Mouse (Mus musculus): Measurements from ENCODE around the gene Cracr2b. TPM values are rescaled to one million over a fixed set of nuclear protein-coding genes. Genes with fewer than 3 reads are reported as not detected.
A peak's percentile ranks its signal among the peaks of the same experiment; 100 is the strongest.
"Not testable (repeated sequence)": the region's sequence is repeated elsewhere in the genome, so short reads cannot be mapped to it uniquely, and the experiment has no call there.

The Cracr2b gene
- polyA plus RNA-seq, 1 experiment from 2014 or later: 6.9 TPM

DNA sequence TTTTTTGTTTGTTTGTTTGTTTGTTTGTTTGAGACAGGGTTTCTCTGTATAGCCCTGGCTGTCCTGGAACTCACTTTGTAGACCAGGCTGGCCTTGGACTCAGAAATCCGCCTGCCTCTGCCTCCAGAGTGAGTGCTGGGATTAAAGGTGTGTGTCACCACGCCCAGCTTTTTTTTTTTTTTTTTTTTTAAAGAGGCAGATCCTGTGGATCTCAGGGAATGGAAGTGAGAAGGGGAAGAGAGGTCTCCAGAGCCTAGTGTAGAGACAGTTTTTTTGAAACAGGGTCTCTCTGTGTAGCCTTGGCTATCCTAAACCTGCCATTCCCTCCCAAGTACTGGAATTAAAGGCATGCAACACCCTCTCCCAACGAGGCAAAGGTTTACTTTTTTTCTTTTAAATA is 14.5 kb upstream of the Cracr2b start:
- H3K9me3 ChIP-seq; H3K9ac ChIP-seq; ATAC-seq (ENCODE audit: low FRiP score); H3K27ac ChIP-seq; H3K4me3 ChIP-seq; H3K27me3 ChIP-seq: not testable (repeated sequence)
- Histone ChIP-seq H3K4me2 (peak overlapping the region; percentile 52), H3K36me3 (peaks cover 25% of the 10 kb centered on the region), H3K4me1 (replicated peaks) (peaks cover 35% of the 10 kb centered on the region)
- 90% methylated on average over 3 of the region's 3 CpGs for WGBS

DNA sequence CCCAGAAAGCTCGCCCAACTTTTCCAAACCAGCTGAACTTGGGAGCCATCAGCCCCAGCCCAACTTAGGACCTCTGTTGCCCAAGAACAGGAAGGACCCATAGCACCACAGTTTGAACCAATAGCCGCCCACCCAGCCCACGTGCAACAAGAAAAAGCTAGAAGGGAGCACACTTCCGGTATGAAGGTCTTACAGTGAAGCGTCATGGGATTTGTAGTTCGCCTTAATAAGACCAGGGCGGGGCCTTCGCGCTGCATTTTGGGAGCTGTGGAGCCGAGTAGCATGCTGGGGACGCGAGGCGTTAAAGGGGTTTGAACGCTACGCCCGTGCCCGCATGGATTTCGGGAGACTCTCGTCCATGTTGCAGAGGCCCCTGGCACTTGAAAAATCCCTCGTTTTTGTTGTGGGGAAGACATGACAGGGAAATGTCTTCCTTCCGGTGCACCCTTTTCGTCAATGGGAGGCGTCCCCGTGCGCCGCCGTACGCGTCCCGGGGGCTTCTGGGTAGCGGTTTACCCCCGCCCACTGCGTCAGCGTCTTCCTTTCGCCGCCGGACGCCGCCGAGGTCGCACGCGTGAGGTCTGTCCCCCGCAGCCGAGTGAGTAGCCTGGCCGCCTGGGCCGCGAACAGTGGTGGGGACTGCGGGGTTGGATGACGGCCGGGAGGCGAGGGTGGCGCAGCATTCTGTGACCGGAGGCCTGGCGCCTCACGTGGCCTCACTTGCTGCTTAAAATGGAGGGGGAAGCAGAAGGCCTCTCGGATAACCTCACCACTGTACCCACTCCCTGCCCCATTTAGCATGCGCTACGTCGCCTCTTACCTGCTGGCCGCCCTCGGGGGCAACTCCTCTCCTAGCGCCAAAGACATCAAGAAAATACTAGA is 13.5 kb upstream of the Cracr2b start, which contains the start of gene Rplp2:
Gene Rplp2 (plus strand): TSS at position 261 of the 882 bp plus-strand sequence.
- H3K4me3 ChIP-seq: peak within 1 kb of the TSS; percentile 86
- H3K27me3 ChIP-seq: no peaks in the 10 kb centered on the region
- H3K4me1 ChIP-seq (replicated peaks): peaks cover 33% of the 10 kb centered on the region
- H3K27ac ChIP-seq: peak within 1 kb of the TSS; percentile 96
- under 1% methylated on average over 63 of the region's 63 CpGs for WGBS
- ATAC-seq (ENCODE audit: low FRiP score): peak; percentile 94
- H3K9ac ChIP-seq: peak within 1 kb of the TSS; percentile 94
- H3K36me3 ChIP-seq: peaks cover 35% of the 10 kb centered on the region
- H3K9me3 ChIP-seq: no peaks in the 10 kb centered on the region
- peak within 1 kb of the TSS; percentile 79 for H3K4me2 ChIP-seq

DNA sequence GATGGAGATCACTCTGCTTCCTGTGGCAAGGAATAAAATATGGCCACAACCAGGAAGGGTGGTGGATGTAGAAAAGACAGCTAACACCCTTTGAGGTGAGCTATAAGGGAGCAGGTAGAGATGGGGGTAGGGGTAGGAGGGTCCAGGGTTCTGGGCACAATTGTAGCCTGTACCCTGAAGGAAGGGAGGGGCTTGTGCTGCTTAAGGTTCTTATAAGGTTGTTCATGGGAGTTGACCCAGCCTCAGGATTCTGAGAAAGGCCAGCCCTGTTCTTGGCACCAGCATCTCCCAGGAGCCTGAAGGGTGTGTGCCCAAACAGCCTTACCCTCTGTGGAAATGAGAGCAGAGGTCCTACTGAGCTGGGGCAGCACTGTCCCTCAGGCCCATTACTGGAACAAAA is 9.0 kb upstream of the Cracr2b start:
- no peak for ATAC-seq (ENCODE audit: low FRiP score)
- Histone ChIP-seq H3K4me3 (no peak overlapping the region), H3K27ac (no peak overlapping the region), H3K36me3 (peaks cover 35% of the 10 kb centered on the region), H3K4me2 (no peak overlapping the region), H3K9me3 (no peaks in the 10 kb centered on the region), H3K4me1 (replicated peaks) (peaks cover 38% of the 10 kb centered on the region), H3K9ac (no peak overlapping the region), H3K27me3 (0 out of 2 replicates have a peak, but pooled peaks cover 3% of the 10 kb centered on the region)

DNA sequence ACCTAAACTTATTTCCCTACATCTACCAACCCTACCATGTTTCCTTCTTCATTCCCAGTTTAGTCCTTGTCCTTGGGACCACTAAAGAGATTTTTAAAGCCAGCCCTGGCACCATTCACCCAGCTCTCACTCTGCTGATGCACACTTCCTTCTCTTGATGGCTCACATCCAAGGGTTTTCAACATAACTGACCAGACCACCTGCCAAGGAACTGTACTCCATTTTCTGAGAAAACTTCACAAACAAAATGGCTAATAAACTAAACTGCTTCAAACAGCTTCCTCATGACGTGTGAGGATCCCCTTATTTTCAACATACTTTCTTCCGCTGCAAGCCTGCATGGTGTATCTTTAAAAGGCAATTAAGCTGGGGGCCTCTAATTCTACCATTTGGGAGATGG is 7.3 kb upstream of the Cracr2b start:
- Histone ChIP-seq H3K4me3 (no peak overlapping the region), H3K27ac (no peak overlapping the region), H3K9me3 (no peaks in the 10 kb centered on the region), H3K27me3 (0 out of 2 replicates have a peak, but pooled peaks cover 6% of the 10 kb centered on the region), H3K4me2 (no peak overlapping the region), H3K9ac (no peak overlapping the region), H3K36me3 (peaks cover 47% of the 10 kb centered on the region), H3K4me1 (replicated peaks) (peaks cover 32% of the 10 kb centered on the region)
- ATAC-seq (ENCODE audit: low FRiP score): no peak
- WGBS: 80% methylated on average over 2 of the region's 2 CpGs

DNA sequence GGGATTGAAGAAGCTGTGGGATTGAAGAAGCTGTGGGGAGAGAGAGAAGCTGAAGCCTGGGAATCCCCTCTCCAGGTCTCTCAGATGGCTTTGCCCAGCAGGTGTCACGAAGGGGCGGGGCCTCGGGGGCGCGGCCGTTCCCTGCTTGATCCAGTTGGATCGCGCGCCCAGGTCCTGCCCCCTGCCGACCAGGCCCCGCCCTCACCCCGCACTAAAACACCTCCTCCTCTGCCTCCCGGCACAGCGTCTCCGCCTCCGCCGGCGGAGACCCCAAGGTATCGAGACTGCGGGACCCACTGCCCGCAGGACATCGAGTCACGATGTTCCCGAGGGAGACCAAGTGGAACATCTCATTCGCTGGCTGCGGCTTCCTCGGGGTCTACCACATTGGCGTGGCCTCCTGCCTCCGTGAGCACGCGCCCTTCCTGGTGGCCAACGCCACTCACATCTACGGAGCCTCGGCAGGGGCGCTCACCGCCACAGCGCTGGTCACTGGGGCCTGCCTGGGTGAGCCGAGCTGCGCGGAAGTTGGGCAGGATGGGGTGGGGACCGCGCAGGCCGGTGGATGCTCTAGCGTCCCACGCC is 5.8 kb upstream of the Cracr2b start, which contains the start of gene Pnpla2:
Gene Pnpla2 (plus strand): TSS at position 232 of the 585 bp plus-strand sequence.
- H3K36me3 ChIP-seq: peaks cover 47% of the 10 kb centered on the region

DNA sequence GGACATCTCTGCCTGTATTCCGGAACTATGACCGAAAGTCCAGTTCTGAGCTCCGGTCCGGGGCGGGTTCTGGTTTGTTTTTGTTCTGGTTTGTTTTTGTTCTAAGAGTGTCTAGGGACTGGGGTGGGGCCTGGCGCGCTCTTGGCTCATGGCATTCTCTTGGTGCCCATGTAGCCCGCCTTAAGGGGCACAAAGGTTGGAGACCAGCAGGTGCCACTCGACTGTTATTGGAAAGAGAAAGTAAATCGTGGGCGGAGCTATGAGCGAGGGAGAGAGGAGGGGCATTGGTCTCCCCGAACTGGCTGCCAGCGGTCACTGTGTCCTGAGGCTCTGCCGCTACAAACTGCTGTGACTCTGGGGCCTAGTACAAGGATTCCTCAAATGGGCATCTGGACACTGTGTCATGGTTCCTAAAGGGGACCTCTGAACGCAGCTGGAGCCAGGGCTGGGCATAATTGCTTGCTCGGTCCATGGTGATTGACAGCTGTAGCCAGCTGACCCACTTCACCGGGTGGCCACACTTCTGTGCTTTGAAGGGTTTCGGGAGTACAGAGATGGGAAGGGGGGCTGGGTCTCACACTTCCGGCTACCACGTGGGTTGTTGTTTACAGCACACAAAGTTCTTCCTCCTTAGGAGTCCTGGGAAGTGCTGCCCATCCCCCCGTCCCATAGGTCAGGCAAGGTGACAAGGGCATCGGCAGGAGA is 5.1 kb upstream of the Cracr2b start:
- Histone ChIP-seq H3K4me2 (peak overlapping the region; percentile 93), H3K9ac (peak overlapping the region; percentile 85), H3K4me3 (peak overlapping the region; percentile 70), H3K36me3 (peaks cover 40% of the 10 kb centered on the region), H3K27ac (peak overlapping the region; percentile 70), H3K4me1 (replicated peaks) (peaks cover 25% of the 10 kb centered on the region), H3K27me3 (peaks cover 27% of the 10 kb centered on the region), H3K9me3 (no peaks in the 10 kb centered on the region)
- peak; percentile 44 for ATAC-seq (ENCODE audit: low FRiP score)
- whole genome bisulfite sequencing: 2% methylated on average over 23 of the region's 23 CpGs

More for the DNA sequence above, 5.8 kb upstream of the Cracr2b start, which contains the start of gene Pnpla2:
- under 1% methylated on average over 45 of the region's 45 CpGs for WGBS
- Histone ChIP-seq H3K27ac (peak within 1 kb of the TSS; percentile 70), H3K27me3 (peaks cover 20% of the 10 kb centered on the region), H3K9me3 (no peaks in the 10 kb centered on the region), H3K4me2 (peak within 1 kb of the TSS; percentile 93), H3K9ac (peak within 1 kb of the TSS; percentile 85), H3K4me3 (peak within 1 kb of the TSS; percentile 70), H3K4me1 (replicated peaks) (peaks cover 25% of the 10 kb centered on the region)
- peak; percentile 82 for ATAC-seq (ENCODE audit: low FRiP score)

DNA sequence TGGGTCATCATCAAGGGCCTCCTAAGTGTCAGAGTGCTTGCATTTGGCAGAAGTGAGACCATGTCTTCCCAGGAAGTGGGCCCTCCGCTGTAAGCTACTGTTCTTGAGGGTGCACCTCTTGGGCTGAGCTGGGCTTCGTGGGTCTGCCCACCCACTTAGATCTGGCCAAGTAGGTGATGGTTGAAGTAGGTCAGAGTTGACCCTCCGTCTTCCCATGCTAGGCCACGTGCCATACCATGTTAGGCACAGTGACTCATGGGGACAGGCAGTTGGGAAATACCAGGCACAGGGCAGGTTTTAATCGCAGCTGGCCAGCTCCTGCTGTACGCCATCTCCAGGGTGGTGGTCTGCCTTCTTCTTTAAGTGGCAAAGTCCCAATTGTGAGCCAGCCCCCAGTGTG is 4.2 kb upstream of the Cracr2b start:
- H3K4me3 ChIP-seq: peak overlapping the region; percentile 70; the same call in 1 of the 2 replicates
- no peak for ATAC-seq (ENCODE audit: low FRiP score)
- peaks cover 30% of the 10 kb centered on the region for H3K36me3 ChIP-seq
- H3K9ac ChIP-seq: no peak overlapping the region
- no peaks in the 10 kb centered on the region for H3K9me3 ChIP-seq
- peak overlapping the region; percentile 93 for H3K4me2 ChIP-seq
- H3K27me3 ChIP-seq: peaks cover 37% of the 10 kb centered on the region
- H3K4me1 ChIP-seq (replicated peaks): peaks cover 29% of the 10 kb centered on the region
- no peak overlapping the region for H3K27ac ChIP-seq
- WGBS: 88% methylated on average over 6 of the region's 6 CpGs

DNA sequence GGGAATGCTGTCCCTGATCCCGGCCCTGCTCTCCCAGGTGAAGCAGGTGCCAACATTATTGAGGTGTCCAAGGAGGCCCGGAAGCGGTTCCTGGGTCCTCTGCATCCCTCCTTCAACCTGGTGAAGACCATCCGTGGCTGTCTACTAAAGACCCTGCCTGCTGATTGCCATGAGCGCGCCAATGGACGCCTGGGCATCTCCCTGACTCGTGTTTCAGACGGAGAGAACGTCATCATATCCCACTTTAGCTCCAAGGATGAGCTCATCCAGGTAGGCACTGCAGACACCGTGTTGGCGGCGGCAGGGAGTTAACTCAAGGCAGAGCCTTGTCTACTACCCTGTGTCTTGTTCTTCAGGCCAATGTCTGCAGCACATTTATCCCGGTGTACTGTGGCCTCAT is 3.7 kb upstream of the Cracr2b start:
- H3K4me2 ChIP-seq: no peak overlapping the region
- no peak overlapping the region for H3K27ac ChIP-seq
- no peak overlapping the region for H3K9ac ChIP-seq
- no peak overlapping the region for H3K4me3 ChIP-seq
- peaks cover 34% of the 10 kb centered on the region for H3K4me1 ChIP-seq (replicated peaks)
- ATAC-seq (ENCODE audit: low FRiP score): no peak
- peaks cover 42% of the 10 kb centered on the region for H3K27me3 ChIP-seq
- H3K9me3 ChIP-seq: no peaks in the 10 kb centered on the region
- WGBS: 96% methylated on average over 14 of the region's 14 CpGs
- H3K36me3 ChIP-seq: peaks cover 25% of the 10 kb centered on the region

DNA sequence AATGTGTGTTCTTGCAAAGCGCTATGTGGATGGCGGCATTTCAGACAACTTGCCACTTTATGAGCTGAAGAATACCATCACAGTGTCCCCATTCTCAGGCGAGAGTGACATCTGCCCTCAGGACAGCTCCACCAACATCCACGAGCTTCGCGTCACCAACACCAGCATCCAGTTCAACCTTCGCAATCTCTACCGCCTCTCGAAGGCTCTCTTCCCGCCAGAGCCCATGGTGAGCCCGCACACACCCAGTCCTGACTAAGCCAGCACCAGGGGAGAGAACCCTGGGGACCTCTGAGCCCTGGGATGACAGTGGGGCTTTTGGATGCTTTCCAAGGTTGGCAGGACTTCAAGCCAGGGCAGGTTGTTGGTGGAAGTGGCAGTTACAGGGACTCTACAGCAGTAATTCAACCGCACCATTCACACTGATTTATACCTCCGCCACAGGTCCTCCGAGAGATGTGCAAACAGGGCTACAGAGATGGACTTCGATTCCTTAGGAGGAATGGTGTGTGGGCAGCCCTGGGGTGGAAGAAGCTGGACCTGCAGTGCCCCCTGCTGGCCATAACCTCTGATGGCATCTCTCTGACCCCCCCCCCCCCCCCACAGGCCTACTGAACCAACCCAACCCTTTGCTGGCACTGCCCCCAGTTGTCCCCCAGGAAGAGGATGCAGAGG is 2.8 kb upstream of the Cracr2b start:
- peaks cover 51% of the 10 kb centered on the region for H3K27me3 ChIP-seq
- no peak overlapping the region for H3K27ac ChIP-seq
- H3K4me3 ChIP-seq: no peak overlapping the region
- 76% methylated on average over 15 of the region's 15 CpGs for WGBS
- ATAC-seq (ENCODE audit: low FRiP score): no peak
- peaks cover 24% of the 10 kb centered on the region for H3K36me3 ChIP-seq
- H3K9me3 ChIP-seq: no peaks in the 10 kb centered on the region
- H3K4me1 ChIP-seq (replicated peaks): peaks cover 35% of the 10 kb centered on the region
- no peak overlapping the region for H3K4me2 ChIP-seq
- no peak overlapping the region for H3K9ac ChIP-seq

DNA sequence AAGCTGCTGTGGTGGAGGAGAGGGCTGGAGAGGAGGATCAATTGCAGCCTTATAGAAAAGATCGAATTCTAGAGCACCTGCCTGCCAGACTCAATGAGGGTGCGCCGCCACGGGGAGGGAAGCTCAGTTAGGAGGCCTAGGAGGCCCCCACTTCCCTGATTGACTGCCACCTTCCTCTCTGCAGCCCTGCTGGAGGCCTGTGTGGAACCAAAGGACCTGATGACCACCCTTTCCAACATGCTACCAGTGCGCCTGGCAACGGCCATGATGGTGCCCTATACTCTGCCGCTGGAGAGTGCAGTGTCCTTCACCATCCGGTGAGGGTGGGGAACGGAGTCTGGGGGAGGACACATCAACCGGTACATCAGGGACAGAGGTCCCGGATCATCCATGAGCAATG is 2.2 kb upstream of the Cracr2b start:
- no peak overlapping the region for H3K27ac ChIP-seq
- H3K9ac ChIP-seq: no peak overlapping the region
- peaks cover 35% of the 10 kb centered on the region for H3K4me1 ChIP-seq (replicated peaks)
- H3K4me3 ChIP-seq: no peak overlapping the region
- H3K4me2 ChIP-seq: no peak overlapping the region
- peaks cover 56% of the 10 kb centered on the region for H3K27me3 ChIP-seq
- 91% methylated on average over 11 of the region's 11 CpGs for WGBS
- H3K36me3 ChIP-seq: peaks cover 24% of the 10 kb centered on the region
- H3K9me3 ChIP-seq: no peaks in the 10 kb centered on the region
- no peak for ATAC-seq (ENCODE audit: low FRiP score)

DNA sequence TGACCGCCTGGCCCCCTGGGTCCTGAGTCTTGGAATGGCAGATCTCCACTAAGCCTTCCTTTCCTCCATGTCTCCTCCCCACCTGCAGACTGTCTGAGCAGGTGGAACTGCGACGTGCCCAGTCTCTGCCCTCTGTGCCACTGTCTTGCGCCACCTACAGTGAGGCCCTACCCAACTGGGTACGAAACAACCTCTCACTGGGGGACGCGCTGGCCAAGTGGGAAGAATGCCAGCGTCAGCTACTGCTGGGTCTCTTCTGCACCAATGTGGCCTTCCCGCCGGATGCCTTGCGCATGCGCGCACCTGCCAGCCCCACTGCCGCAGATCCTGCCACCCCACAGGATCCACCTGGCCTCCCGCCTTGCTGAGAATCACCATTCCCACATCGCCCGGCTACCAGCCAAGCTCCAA is 1.6 kb upstream of the Cracr2b start:
- no peak overlapping the region for H3K4me2 ChIP-seq
- no peak overlapping the region for H3K4me3 ChIP-seq
- H3K9ac ChIP-seq: no peak overlapping the region
- peaks cover 35% of the 10 kb centered on the region for H3K4me1 ChIP-seq (replicated peaks)
- peaks cover 63% of the 10 kb centered on the region for H3K27me3 ChIP-seq
- WGBS: 91% methylated on average over 17 of the region's 17 CpGs
- peaks cover 24% of the 10 kb centered on the region for H3K36me3 ChIP-seq
- H3K9me3 ChIP-seq: no peaks in the 10 kb centered on the region
- no peak for ATAC-seq (ENCODE audit: low FRiP score)
- no peak overlapping the region for H3K27ac ChIP-seq

DNA sequence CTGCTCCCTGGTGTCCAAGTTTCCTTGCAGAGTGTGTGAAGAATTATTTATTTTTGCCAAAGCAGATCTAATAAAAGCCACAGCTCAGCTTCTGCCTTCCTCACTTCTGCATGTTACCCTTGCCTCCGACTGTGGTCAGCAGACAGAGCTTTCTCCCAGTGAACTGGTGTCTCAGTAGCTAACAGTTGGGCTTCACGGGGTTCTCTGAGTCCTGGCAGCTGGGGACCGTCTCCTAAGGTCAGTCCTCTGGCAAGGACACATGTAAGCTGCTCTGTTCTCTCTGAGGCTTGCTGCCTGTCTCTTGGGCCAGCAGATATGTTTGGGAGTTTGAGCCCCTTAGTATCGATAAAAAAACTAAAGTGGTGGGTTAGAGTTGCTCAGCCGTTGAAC is 898 bp upstream of the Cracr2b start:
- H3K9me3 ChIP-seq: no peaks in the 10 kb centered on the region
- no peak overlapping the region for H3K27ac ChIP-seq
- H3K4me1 ChIP-seq (replicated peaks): peaks cover 33% of the 10 kb centered on the region
- peaks cover 24% of the 10 kb centered on the region for H3K36me3 ChIP-seq
- ATAC-seq (ENCODE audit: low FRiP score): no peak
- H3K9ac ChIP-seq: no peak overlapping the region
- WGBS: 73% methylated on average over 5 of the region's 5 CpGs
- no peak overlapping the region for H3K4me3 ChIP-seq
- peaks cover 70% of the 10 kb centered on the region for H3K27me3 ChIP-seq
- H3K4me2 ChIP-seq: no peak overlapping the region
